Mouse (Mus musculus): ENCODE data around the gene Hsd3b5. TPM values are rescaled to one million over a fixed set of nuclear protein-coding genes. Genes with fewer than 3 reads are reported as not detected.
"Not testable (repeated sequence)": the region's sequence is repeated elsewhere in the genome, so short reads cannot be mapped to it uniquely, and the experiment has no call there.

Gene Hsd3b5
- not detected in 2 replicates for polyA plus RNA-seq (2012; rRNA removed)

- DNase-seq (ENCODE audit: low spot score): no peak
Measured at GRCm38 (mm10) chr3:98630152-98630551, at the start of gene Hsd3b5. Gene Hsd3b5 (minus strand): TSS chr3:98630252.

GRCm38 (mm10) chr3:98635145-98635544, 5.1 kb upstream of the Hsd3b5 start:
- DNase-seq (ENCODE audit: low spot score): no peak

GRCm38 (mm10) chr3:98629633-98630032, 419 bp downstream of the Hsd3b5 start:
- no peak for DNase-seq (ENCODE audit: low spot score)

- not testable (repeated sequence) for DNase-seq (ENCODE audit: low spot score)
Measured at GRCm38 (mm10) chr3:98616786-98617185, 13.3 kb downstream of the Hsd3b5 start.

- not testable (repeated sequence) for DNase-seq (ENCODE audit: low spot score)
Measured at GRCm38 (mm10) chr3:98616244-98616643, 13.8 kb downstream of the Hsd3b5 start.

- not testable (repeated sequence) for DNase-seq (ENCODE audit: low spot score)
Measured at GRCm38 (mm10) chr3:98614406-98614927, 15.6 kb downstream of the Hsd3b5 start.

GRCm38 (mm10) chr3:98613963-98614362, 16.1 kb downstream of the Hsd3b5 start:
- DNase-seq (ENCODE audit: low spot score): no peak

GRCm38 (mm10) chr3:98613540-98613939, 16.5 kb downstream of the Hsd3b5 start:
- DNase-seq (ENCODE audit: low spot score): not testable (repeated sequence)

GRCm38 (mm10) chr3:98588707-98589106, 41.3 kb downstream of the Hsd3b5 start, which contains the start of gene Gm10681:
Gene Gm10681 (minus strand): TSS chr3:98588807.
- DNase-seq (ENCODE audit: low spot score): no peak

GRCm38 (mm10) chr3:98587721-98588120, 42.3 kb downstream of the Hsd3b5 start:
- DNase-seq (ENCODE audit: low spot score): no peak

GRCm38 (mm10) chr3:98582622-98583021, 47.4 kb downstream of the Hsd3b5 start:
- DNase-seq (ENCODE audit: low spot score): not testable (repeated sequence)

GRCm38 (mm10) chr3:98582202-98582601, 47.9 kb downstream of the Hsd3b5 start:
- DNase-seq (ENCODE audit: low spot score): not testable (repeated sequence)

GRCm38 (mm10) chr3:98581024-98581423, 49.0 kb downstream of the Hsd3b5 start:
- DNase-seq (ENCODE audit: low spot score): not testable (repeated sequence)

Other genes starting within 250 kb of the Hsd3b5 start
- 1.9 TPM in 2 replicates for gene Zfp697, start 247.8 kb downstream of the Hsd3b5 start, polyA plus RNA-seq (2012; rRNA removed)
- not detected in 2 replicates for gene Gm4450, start 173.1 kb downstream of the Hsd3b5 start, polyA plus RNA-seq (2012; rRNA removed)
- gene Hsd3b4, start 119.7 kb downstream of the Hsd3b5 start, polyA plus RNA-seq (2012; rRNA removed): not detected in 2 replicates
- gene Gm10681, start 41.4 kb downstream of the Hsd3b5 start, polyA plus RNA-seq (2012; rRNA removed): not detected in 2 replicates
- gene Hsd3b2, start 94.3 kb upstream of the Hsd3b5 start, polyA plus RNA-seq (2012; rRNA removed): not detected in 2 replicates
- not detected in 2 replicates for gene Hsd3b3, start 132.9 kb upstream of the Hsd3b5 start, polyA plus RNA-seq (2012; rRNA removed)
- gene Hsd3b6, start 184.2 kb upstream of the Hsd3b5 start, polyA plus RNA-seq (2012; rRNA removed): not detected in 2 replicates
- 0.03 TPM in 1 of 2 replicates, not detected in the other for gene Hsd3b1, start 229.5 kb upstream of the Hsd3b5 start, polyA plus RNA-seq (2012; rRNA removed)

Data from urinary bladder, adult 2 months (tissue).